Mouse (Mus musculus) Patski (cell line): Measurements from ENCODE around the gene Nrtn. TPM values are rescaled to one million over a fixed set of nuclear protein-coding genes. Genes with fewer than 3 reads are reported as not detected.

Experiments used
- ATAC-seq: fragments of 100-300 bp; one replicate; pipeline ENCODE4 v1.8.0; 2021
- CTCF ChIA-PET: fragments of 350-600 bp; sonication (Branson Sonifier 250); formaldehyde crosslinking; loops from one replicate; lab custom pipeline; 2022; ENCODE audit warnings: inconsistent platforms; lab: Charles Lee
- POLR2A ChIA-PET: fragments of 350-600 bp; sonication (Branson Sonifier 250); formaldehyde crosslinking; loops from one replicate; lab custom pipeline; 2022; ENCODE audit warnings: antibody characterized with exemption, inconsistent platforms; lab: Charles Lee
- DNase-seq: peaks from one replicate; pipeline ENCODE4 v3.0.0-alpha.2; 2011; ENCODE audit warnings: low read depth, low spot score
- H3K27me3 ChIP-seq: fragments of 371-371 bp; one replicate; pipeline ENCODE4 v1.5.1; 2021
- CTCF ChIP-seq: fragments of 100-300 bp; IDR thresholded peaks from one replicate; pipeline ENCODE4 v1.5.1; 2021
- in situ Hi-C: fragments of 300-500 bp; cut with MboI; formaldehyde crosslinking; loops from 3 replicates; pipeline ENCODE4 v1.11.1; 2018; ENCODE audit warnings: low pct_unique_long_range_greater_than_20kb, mixed read lengths
- polyA plus RNA-seq: library from polyadenylated mRNA; unstranded; gene quantifications from one replicate; pipeline ENCODE4 v1.2.3, GENCODE M21; 2021

Gene Nrtn
- polyA plus RNA-seq, 1 experiment from 2014 or later, result 7.1 TPM

GRCm38 (mm10) chr17:56703038-56703437 is 54.3 kb downstream of the Nrtn start:
- in situ Hi-C loops, result no loop called here
- TF ChIP-seq CTCF, result no peak
- CTCF ChIA-PET, result interaction anchor here (2.5 kb wide), 1 partner anchor 12 kb away, joined by 8 read pairs; no protein-coding TSS in a partner anchor
- no peaks in the 10 kb centered on the region for H3K27me3 ChIP-seq
- DNase-seq (no peak), ATAC-seq (no peak)
- POLR2A ChIA-PET, result no interaction called here

Other genes with a start within 250 kb of the Nrtn start
- not detected for gene Znrf4, start 245.1 kb downstream of the Nrtn start, polyA plus RNA-seq
- 1.5 TPM for gene Gm20219, start 203.1 kb downstream of the Nrtn start, polyA plus RNA-seq
- gene Safb2, start 172.9 kb downstream of the Nrtn start, polyA plus RNA-seq, result 127 TPM
- gene Safb, start 172.7 kb downstream of the Nrtn start, polyA plus RNA-seq, result 159 TPM
- 323 TPM for gene 2410015M20Rik, start 147.8 kb downstream of the Nrtn start, polyA plus RNA-seq
- 1,365 TPM for gene Rpl36, start 144.1 kb downstream of the Nrtn start, polyA plus RNA-seq
- 193 TPM for gene Lonp1, start 130.6 kb downstream of the Nrtn start, polyA plus RNA-seq
- 0.35 TPM for gene Catsperd, start 129.4 kb downstream of the Nrtn start, polyA plus RNA-seq
- 85.8 TPM for gene Ranbp3, start 84.2 kb downstream of the Nrtn start, polyA plus RNA-seq
- 272 TPM for gene Ndufa11, start 39.8 kb downstream of the Nrtn start, polyA plus RNA-seq
- gene Vmac, start 39.5 kb downstream of the Nrtn start, polyA plus RNA-seq, result 25.6 TPM
- gene Dus3l, start 7.2 kb upstream of the Nrtn start, polyA plus RNA-seq, result 50.5 TPM
- gene Prr22, start 12.7 kb upstream of the Nrtn start, polyA plus RNA-seq, result 0.89 TPM
- 7.7 TPM for gene Rfx2, start 73.5 kb upstream of the Nrtn start, polyA plus RNA-seq
- gene Acsbg2, start 116.9 kb upstream of the Nrtn start, polyA plus RNA-seq, result not detected
- not detected for gene 1700061G19Rik, start 117.9 kb upstream of the Nrtn start, polyA plus RNA-seq
- gene Mllt1, start 177.9 kb upstream of the Nrtn start, polyA plus RNA-seq, result 55.0 TPM
- gene Acer1, start 224.6 kb upstream of the Nrtn start, polyA plus RNA-seq, result not detected
- 113 TPM for gene Clpp, start 232.8 kb upstream of the Nrtn start, polyA plus RNA-seq
- gene Alkbh7, start 239.8 kb upstream of the Nrtn start, polyA plus RNA-seq, result 47.7 TPM
- gene Pspn, start 242.5 kb upstream of the Nrtn start, polyA plus RNA-seq, result 1.7 TPM